Mouse (Mus musculus): Measurements from ENCODE around the gene Ptprg. TPM values are rescaled to one million over a fixed set of nuclear protein-coding genes. Genes with fewer than 3 reads are reported as not detected.

Gene Ptprg
- polyA plus RNA-seq, 1 experiment from 2014 or later, result 30.1 TPM

DNA sequence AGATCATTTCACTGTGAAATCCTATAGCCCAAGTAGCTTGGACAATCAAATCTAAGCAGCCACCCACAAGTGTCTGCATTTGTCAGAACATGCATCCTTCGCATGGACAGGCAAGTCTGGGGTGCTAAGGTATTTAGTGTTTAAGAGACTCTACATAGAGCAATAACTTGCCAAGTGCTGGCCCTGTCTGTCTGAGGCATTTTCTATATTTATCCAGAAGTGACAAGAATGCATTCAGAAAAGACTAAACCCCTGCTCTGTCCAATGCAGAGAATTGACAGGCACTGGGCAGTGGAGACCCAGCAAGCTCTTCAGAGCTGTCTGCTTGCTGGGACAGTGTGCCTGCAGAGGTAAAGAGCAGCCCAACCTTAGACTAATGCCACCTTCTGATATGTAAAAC, 625.3 kb downstream of the Ptprg start:
- H3K27me3 ChIP-seq, result no peaks in the 10 kb centered on the region
- H3K9ac ChIP-seq (replicated peaks), result no peak overlapping the region
- H3K4me3 ChIP-seq, result no peak overlapping the region
- no peaks in the 10 kb centered on the region for H3K9me3 ChIP-seq
- WGBS, result 95% methylated on average over 1 of the region's 1 CpGs
- H3K4me1 ChIP-seq, result peaks cover 24% of the 10 kb centered on the region
- no peak overlapping the region for H3K27ac ChIP-seq (replicated peaks)
- no peak for ATAC-seq (replicated peaks)
- no peak overlapping the region for H3K4me2 ChIP-seq (replicated peaks)
- H3K36me3 ChIP-seq, result no peaks in the 10 kb centered on the region

DNA sequence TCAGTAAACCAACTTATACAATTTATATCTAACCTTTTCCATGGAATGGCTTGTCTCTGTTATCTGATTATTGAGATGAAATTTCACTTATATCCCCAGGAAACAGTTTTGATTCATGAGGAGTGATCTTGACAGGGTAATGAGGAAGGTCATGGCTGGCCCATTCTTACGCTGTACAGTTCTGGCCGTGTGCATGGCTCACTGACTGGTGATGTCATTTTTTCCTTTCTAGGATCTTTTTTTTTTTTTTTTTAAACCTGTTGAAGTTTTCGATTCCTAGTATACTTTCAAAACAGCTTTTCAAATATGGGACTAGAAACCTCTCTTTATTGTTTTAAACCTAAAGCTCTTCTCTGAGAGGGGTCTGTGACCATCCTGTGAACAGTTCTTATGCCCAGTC, 626.8 kb downstream of the Ptprg start:
- WGBS, result 52% methylated on average over 3 of the region's 3 CpGs
- Histone ChIP-seq H3K36me3 (no peaks in the 10 kb centered on the region), H3K4me1 (peaks cover 39% of the 10 kb centered on the region), H3K9ac (replicated peaks) (no peak overlapping the region), H3K27me3 (no peaks in the 10 kb centered on the region), H3K4me3 (no peak overlapping the region), H3K4me2 (replicated peaks) (no peak overlapping the region), H3K9me3 (no peaks in the 10 kb centered on the region), H3K27ac (replicated peaks) (no peak overlapping the region)
- no peak for ATAC-seq (replicated peaks)

DNA sequence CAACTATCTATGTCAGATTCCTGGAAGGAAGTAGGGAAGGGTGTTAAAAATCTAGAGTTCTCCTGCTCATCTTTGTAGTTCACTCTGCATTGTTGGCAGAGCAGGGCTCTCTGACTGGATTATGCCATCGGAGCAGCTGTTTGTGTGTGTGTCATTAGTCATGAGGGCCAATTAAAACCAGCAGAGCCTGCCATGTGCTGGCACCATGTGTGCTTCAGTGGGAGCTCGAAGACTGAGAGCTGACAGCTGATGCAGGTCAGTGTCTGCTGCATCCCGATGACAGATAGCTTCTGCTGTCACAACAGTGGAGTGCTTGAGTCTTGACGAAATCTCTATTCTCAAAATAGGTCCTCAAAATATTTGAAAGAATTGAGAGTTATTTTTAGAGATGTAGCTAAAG, 631.7 kb downstream of the Ptprg start:
- WGBS, result 25% methylated on average over 4 of the region's 4 CpGs

DNA sequence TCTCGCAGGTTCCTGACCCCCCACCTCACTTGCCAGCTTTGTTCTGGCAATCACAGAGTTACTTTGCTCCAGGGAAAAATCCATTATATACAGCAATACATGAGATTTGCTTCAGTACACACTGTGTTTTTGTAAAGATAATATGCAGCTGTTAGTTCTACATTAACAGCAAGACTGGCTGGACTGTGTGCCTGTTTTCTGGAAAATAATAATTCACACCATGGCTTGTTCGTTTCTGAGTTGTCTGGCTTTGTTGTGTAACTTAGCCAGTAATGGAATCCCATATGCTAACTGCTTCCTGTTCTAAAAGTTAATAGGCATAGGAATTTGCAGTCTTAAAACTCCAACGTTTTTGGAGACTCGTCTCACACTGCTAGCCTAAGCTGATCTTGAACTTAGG, 635.0 kb downstream of the Ptprg start:
- 22% methylated on average over 4 of the region's 4 CpGs for WGBS
- Histone ChIP-seq H3K4me3 (no peak overlapping the region), H3K9me3 (no peaks in the 10 kb centered on the region), H3K9ac (replicated peaks) (no peak overlapping the region), H3K4me1 (peaks cover 59% of the 10 kb centered on the region), H3K36me3 (no peaks in the 10 kb centered on the region), H3K27ac (replicated peaks) (0 out of 2 replicates have a peak overlapping the region, but pooled peaks have one; percentile 81), H3K4me2 (replicated peaks) (no peak overlapping the region), H3K27me3 (no peaks in the 10 kb centered on the region)
- no peak for ATAC-seq (replicated peaks)

More for the DNA sequence above, 631.7 kb downstream of the Ptprg start:
- Histone ChIP-seq H3K4me3 (no peak overlapping the region), H3K9me3 (no peaks in the 10 kb centered on the region), H3K4me1 (peaks cover 40% of the 10 kb centered on the region), H3K36me3 (no peaks in the 10 kb centered on the region), H3K9ac (replicated peaks) (no peak overlapping the region), H3K27ac (replicated peaks) (peak overlapping the region; percentile 76), H3K27me3 (no peaks in the 10 kb centered on the region), H3K4me2 (replicated peaks) (no peak overlapping the region)
- ATAC-seq (replicated peaks), result peak; percentile 72

DNA sequence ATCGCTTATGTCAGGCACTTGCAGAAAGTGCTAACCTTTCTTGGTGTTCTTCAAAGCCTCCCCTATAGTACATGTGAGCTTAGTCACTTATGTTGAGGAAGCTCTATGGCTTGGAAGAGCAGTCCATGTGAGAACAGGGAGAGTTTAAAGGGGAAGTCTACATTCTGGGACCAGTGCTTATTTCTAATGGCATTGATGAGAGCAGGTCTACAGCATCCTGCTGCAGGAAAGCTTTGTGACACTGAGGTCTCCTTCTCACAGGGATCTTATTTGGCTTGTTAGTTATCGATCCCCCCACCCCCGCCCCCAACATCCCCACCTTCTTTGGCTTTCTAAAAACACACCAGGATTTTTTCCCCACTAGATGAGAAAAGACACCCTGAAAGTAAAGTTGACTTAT, 635.9 kb downstream of the Ptprg start:
- no peak; the same call in 1 of the 2 replicates for ATAC-seq (replicated peaks)
- Histone ChIP-seq H3K36me3 (no peaks in the 10 kb centered on the region), H3K9ac (replicated peaks) (no peak overlapping the region), H3K9me3 (no peaks in the 10 kb centered on the region), H3K4me3 (no peak overlapping the region), H3K27ac (replicated peaks) (peak overlapping the region; percentile 81), H3K27me3 (no peaks in the 10 kb centered on the region), H3K4me2 (replicated peaks) (0 out of 2 replicates have a peak overlapping the region, but pooled peaks have one; percentile 25), H3K4me1 (peaks cover 52% of the 10 kb centered on the region)
- WGBS, result 23% methylated on average over 3 of the region's 3 CpGs

GRCm38 (mm10) chr14:12189717-12190600, 636.6 kb downstream of the Ptprg start:
- peak overlapping the region; percentile 81 for H3K27ac ChIP-seq (replicated peaks)
- no peaks in the 10 kb centered on the region for H3K27me3 ChIP-seq
- H3K4me3 ChIP-seq, result 0 out of 2 replicates have a peak overlapping the region, but pooled peaks have one; percentile 8
- H3K4me1 ChIP-seq, result peaks cover 45% of the 10 kb centered on the region
- H3K4me2 ChIP-seq (replicated peaks), result peak overlapping the region; percentile 25
- whole genome bisulfite sequencing, result 6% methylated on average over 12 of the region's 12 CpGs
- no peaks in the 10 kb centered on the region for H3K9me3 ChIP-seq
- H3K9ac ChIP-seq (replicated peaks), result no peak overlapping the region
- ATAC-seq (replicated peaks), result peak; percentile 89
- H3K36me3 ChIP-seq, result no peaks in the 10 kb centered on the region

GRCm38 (mm10) chr14:12191076-12191475, 637.7 kb downstream of the Ptprg start:
- peak overlapping the region; percentile 25 for H3K4me2 ChIP-seq (replicated peaks)
- H3K27me3 ChIP-seq, result no peaks in the 10 kb centered on the region
- H3K27ac ChIP-seq (replicated peaks), result peak overlapping the region; percentile 81
- no peak for ATAC-seq (replicated peaks)
- peak overlapping the region; percentile 8; the same call in 1 of the 2 replicates for H3K4me3 ChIP-seq
- peaks cover 40% of the 10 kb centered on the region for H3K4me1 ChIP-seq
- WGBS, result 53% methylated on average over 6 of the region's 6 CpGs
- no peaks in the 10 kb centered on the region for H3K9me3 ChIP-seq
- H3K36me3 ChIP-seq, result no peaks in the 10 kb centered on the region
- 0 out of 2 replicates have a peak overlapping the region, but pooled peaks have one; percentile 3 for H3K9ac ChIP-seq (replicated peaks)

DNA sequence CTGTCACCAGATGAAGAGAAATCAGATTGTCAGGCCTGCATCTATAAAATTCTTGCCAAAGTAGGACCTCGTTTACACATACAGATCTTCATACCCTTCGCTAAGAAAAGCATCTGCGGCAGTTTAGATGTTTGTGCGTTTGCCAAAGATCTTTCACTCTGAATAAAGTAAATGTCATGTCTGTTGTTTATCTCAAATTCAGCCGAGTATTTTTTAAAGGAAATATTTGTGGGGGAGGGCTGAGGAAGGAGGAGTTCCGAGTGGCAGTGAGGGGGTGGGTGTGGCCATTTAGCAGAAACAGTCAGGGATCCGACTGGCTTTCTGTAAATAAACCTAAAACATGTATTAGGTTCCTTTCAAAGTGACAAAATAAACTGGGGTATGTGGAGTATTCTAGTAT, 645.4 kb downstream of the Ptprg start:
- H3K4me2 ChIP-seq (replicated peaks), result no peak overlapping the region
- peaks cover 48% of the 10 kb centered on the region for H3K4me1 ChIP-seq
- peak overlapping the region; percentile 67 for H3K27ac ChIP-seq (replicated peaks)
- H3K9ac ChIP-seq (replicated peaks), result no peak overlapping the region
- 33% methylated on average over 7 of the region's 7 CpGs for WGBS
- H3K9me3 ChIP-seq, result no peaks in the 10 kb centered on the region
- H3K4me3 ChIP-seq, result no peak overlapping the region
- peak; percentile 23 for ATAC-seq (replicated peaks)
- no peaks in the 10 kb centered on the region for H3K27me3 ChIP-seq
- no peaks in the 10 kb centered on the region for H3K36me3 ChIP-seq

GRCm38 (mm10) chr14:12199956-12200950, 646.9 kb downstream of the Ptprg start:
- no peak overlapping the region for H3K4me3 ChIP-seq
- no peak overlapping the region for H3K9ac ChIP-seq (replicated peaks)
- H3K9me3 ChIP-seq, result no peaks in the 10 kb centered on the region
- no peaks in the 10 kb centered on the region for H3K36me3 ChIP-seq
- WGBS, result 36% methylated on average over 13 of the region's 13 CpGs
- H3K27me3 ChIP-seq, result no peaks in the 10 kb centered on the region
- ATAC-seq (replicated peaks), result peak; percentile 90
- H3K27ac ChIP-seq (replicated peaks), result peak overlapping the region; percentile 67
- H3K4me2 ChIP-seq (replicated peaks), result no peak overlapping the region
- peaks cover 48% of the 10 kb centered on the region for H3K4me1 ChIP-seq

DNA sequence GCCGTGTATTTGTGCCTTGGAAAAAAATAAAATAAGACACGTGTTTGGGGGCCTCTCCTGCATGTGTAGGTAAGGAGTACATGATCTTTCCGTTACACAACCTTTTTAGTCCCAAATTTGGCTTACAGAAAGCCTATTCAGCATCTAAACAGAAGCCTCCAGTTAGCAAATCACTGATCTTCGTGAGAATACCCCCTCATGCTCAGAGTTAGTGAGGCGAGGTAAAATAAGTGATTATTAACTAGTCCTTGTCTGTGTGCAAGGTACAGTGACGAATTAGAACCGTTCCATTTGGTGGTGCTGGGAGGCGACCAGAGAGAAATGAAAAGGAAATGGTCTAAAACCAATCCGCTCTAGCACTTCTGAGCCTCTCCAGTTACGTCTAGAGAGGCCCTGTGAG, 648.9 kb downstream of the Ptprg start:
- WGBS, result 41% methylated on average over 10 of the region's 10 CpGs
- no peaks in the 10 kb centered on the region for H3K36me3 ChIP-seq

DNA sequence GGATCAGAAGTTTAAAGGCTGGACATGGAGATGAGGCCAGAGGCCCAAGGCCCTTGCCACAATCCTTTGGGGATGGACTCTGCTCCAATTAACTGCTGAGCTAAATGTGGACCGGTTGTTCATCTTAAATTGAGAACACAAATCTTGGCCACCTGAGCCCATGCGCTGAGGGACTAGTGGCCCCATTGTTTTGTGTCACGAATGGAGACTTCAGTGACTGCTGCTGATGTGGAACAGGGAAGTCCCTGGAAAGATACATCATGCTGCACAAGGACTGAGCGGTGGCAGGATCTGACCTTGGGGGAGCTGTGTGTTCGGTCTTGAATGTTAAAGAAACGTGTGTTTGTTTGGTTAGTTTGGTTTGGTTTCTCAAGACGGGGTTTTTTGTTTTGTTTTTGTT, 649.7 kb downstream of the Ptprg start:
- no peak overlapping the region for H3K4me2 ChIP-seq (replicated peaks)
- H3K27ac ChIP-seq (replicated peaks), result no peak overlapping the region
- no peak overlapping the region for H3K9ac ChIP-seq (replicated peaks)
- H3K36me3 ChIP-seq, result no peaks in the 10 kb centered on the region
- H3K27me3 ChIP-seq, result no peaks in the 10 kb centered on the region
- no peaks in the 10 kb centered on the region for H3K9me3 ChIP-seq
- no peak overlapping the region for H3K4me3 ChIP-seq
- WGBS, result 76% methylated on average over 7 of the region's 7 CpGs
- no peak for ATAC-seq (replicated peaks)
- H3K4me1 ChIP-seq, result peaks cover 41% of the 10 kb centered on the region

More for the DNA sequence above, 648.9 kb downstream of the Ptprg start:
- peaks cover 48% of the 10 kb centered on the region for H3K4me1 ChIP-seq
- no peaks in the 10 kb centered on the region for H3K9me3 ChIP-seq
- ATAC-seq (replicated peaks), result no peak
- no peak overlapping the region for H3K4me3 ChIP-seq
- H3K27ac ChIP-seq (replicated peaks), result no peak overlapping the region
- H3K27me3 ChIP-seq, result no peaks in the 10 kb centered on the region
- H3K9ac ChIP-seq (replicated peaks), result no peak overlapping the region
- no peak overlapping the region for H3K4me2 ChIP-seq (replicated peaks)

GRCm38 (mm10) chr14:12206138-12206537, 652.8 kb downstream of the Ptprg start:
- Histone ChIP-seq H3K4me2 (replicated peaks) (no peak overlapping the region), H3K27ac (replicated peaks) (no peak overlapping the region), H3K9ac (replicated peaks) (no peak overlapping the region), H3K4me3 (no peak overlapping the region), H3K36me3 (no peaks in the 10 kb centered on the region), H3K4me1 (peaks cover 13% of the 10 kb centered on the region), H3K9me3 (no peaks in the 10 kb centered on the region), H3K27me3 (no peaks in the 10 kb centered on the region)
- no peak for ATAC-seq (replicated peaks)
- 62% methylated on average over 2 of the region's 2 CpGs for WGBS
